Mouse (Mus musculus): ENCODE data around the gene Specc1. TPM values are rescaled to one million over a fixed set of nuclear protein-coding genes. Genes with fewer than 3 reads are reported as not detected.
A peak's percentile ranks its signal among the peaks of the same experiment; 100 is the strongest.

Specc1 gene
- total RNA-seq, 1 experiment = 19.9 TPM

- Histone ChIP-seq H3K27ac (ENCODE audit: insufficient read depth, low read depth, low read length, poor library complexity, severe bottlenecking) (no peak overlapping the region), H3K4me1 (ENCODE audit: control insufficient read depth in 2 of 2, insufficient read depth in 2 of 2, low read length in 2 of 2, poor library complexity in 1 of 2) (no peaks in the 10 kb centered on the region), H3K4me3 (ENCODE audit: insufficient read depth in 1 of 2, low read depth in 1 of 2, low read length in 2 of 2, poor library complexity in 1 of 2, severe bottlenecking in 1 of 2) (no peak overlapping the region), H3K36me3 (ENCODE audit: control insufficient read depth, insufficient read depth, low read length, poor library complexity, severe bottlenecking) (no peaks in the 10 kb centered on the region), H3K9ac (ENCODE audit: insufficient read depth, low read depth, low read length, poor library complexity, severe bottlenecking) (no peak overlapping the region), H3K9me3 (ENCODE audit: control insufficient read depth, insufficient read depth, low read depth, low read length) (no peaks in the 10 kb centered on the region)
- in situ Hi-C loops (cut with MboI; ENCODE audit: low sequenced_read_pairs in 2 of 2, unreplicated experiment in 2 of 2) = no loop called here
- TF ChIP-seq ZC3H11A (IDR thresholded peaks at IDR 0.05; ENCODE audit: borderline replicate concordance, low read depth, low read length) (no peak), ZNF384 (IDR thresholded peaks at IDR 0.05; ENCODE audit: low read depth, low read length) (no peak), MAFK (IDR thresholded peaks at IDR 0.05; ENCODE audit: insufficient read depth, low read depth, low read length) (no peak), HCFC1 (IDR thresholded peaks at IDR 0.05; ENCODE audit: borderline replicate concordance, insufficient read depth, low read length) (no peak), CHD2 (IDR thresholded peaks at IDR 0.05; ENCODE audit: low read depth, low read length) (no peak)
- no peak for DNase-seq (ENCODE audit: low read depth, low spot score)
These were observed 191.5 kb downstream of the Specc1 start for GRCm38 (mm10) chr11:62148026-62148425.

- H3K9me3 ChIP-seq (ENCODE audit: control insufficient read depth, insufficient read depth, low read depth, low read length) = no peaks in the 10 kb centered on the region
- H3K36me3 ChIP-seq (ENCODE audit: control insufficient read depth, insufficient read depth, low read length, poor library complexity, severe bottlenecking) = no peaks in the 10 kb centered on the region
- no peak for TF ChIP-seq ZC3H11A (IDR thresholded peaks at IDR 0.05; ENCODE audit: borderline replicate concordance, low read depth, low read length)
- TF ChIP-seq CHD2 (IDR thresholded peaks at IDR 0.05; ENCODE audit: low read depth, low read length) = no peak
- TF ChIP-seq ZNF384 (IDR thresholded peaks at IDR 0.05; ENCODE audit: low read depth, low read length) = no peak
- TF ChIP-seq HCFC1 (IDR thresholded peaks at IDR 0.05; ENCODE audit: borderline replicate concordance, insufficient read depth, low read length) = no peak
- no peak for DNase-seq (ENCODE audit: low read depth, low spot score)
- no peaks in the 10 kb centered on the region for H3K4me1 ChIP-seq (ENCODE audit: control insufficient read depth in 2 of 2, insufficient read depth in 2 of 2, low read length in 2 of 2, poor library complexity in 1 of 2)
- in situ Hi-C loops (cut with MboI; ENCODE audit: low sequenced_read_pairs in 2 of 2, unreplicated experiment in 2 of 2) = no loop called here
- H3K9ac ChIP-seq (ENCODE audit: insufficient read depth, low read depth, low read length, poor library complexity, severe bottlenecking) = no peak overlapping the region
- no peak overlapping the region for H3K4me3 ChIP-seq (ENCODE audit: insufficient read depth in 1 of 2, low read depth in 1 of 2, low read length in 2 of 2, poor library complexity in 1 of 2, severe bottlenecking in 1 of 2)
- no peak overlapping the region for H3K27ac ChIP-seq (ENCODE audit: insufficient read depth, low read depth, low read length, poor library complexity, severe bottlenecking)
These were observed 191.9 kb downstream of the Specc1 start for GRCm38 (mm10) chr11:62148449-62148848.

GRCm38 (mm10) chr11:62153057-62153456 is 196.5 kb downstream of the Specc1 start:
- peaks cover 2% of the 10 kb centered on the region; the same call in 1 of the 2 replicates for H3K36me3 ChIP-seq (ENCODE audit: control insufficient read depth, insufficient read depth, low read length, poor library complexity, severe bottlenecking)
- no peak for DNase-seq (ENCODE audit: low read depth, low spot score)
- TF ChIP-seq ZNF384 (IDR thresholded peaks at IDR 0.05; ENCODE audit: low read depth, low read length) (no peak), ZC3H11A (IDR thresholded peaks at IDR 0.05; ENCODE audit: borderline replicate concordance, low read depth, low read length) (no peak), HCFC1 (IDR thresholded peaks at IDR 0.05; ENCODE audit: borderline replicate concordance, insufficient read depth, low read length) (no peak), CHD2 (IDR thresholded peaks at IDR 0.05; ENCODE audit: low read depth, low read length) (no peak), MAFK (IDR thresholded peaks at IDR 0.05; ENCODE audit: insufficient read depth, low read depth, low read length) (no peak)
- H3K9ac ChIP-seq (ENCODE audit: insufficient read depth, low read depth, low read length, poor library complexity, severe bottlenecking) = no peak overlapping the region
- no peaks in the 10 kb centered on the region for H3K4me1 ChIP-seq (ENCODE audit: control insufficient read depth in 2 of 2, insufficient read depth in 2 of 2, low read length in 2 of 2, poor library complexity in 1 of 2)
- no peaks in the 10 kb centered on the region for H3K9me3 ChIP-seq (ENCODE audit: control insufficient read depth, insufficient read depth, low read depth, low read length)
- H3K4me3 ChIP-seq (ENCODE audit: insufficient read depth in 1 of 2, low read depth in 1 of 2, low read length in 2 of 2, poor library complexity in 1 of 2, severe bottlenecking in 1 of 2) = no peak overlapping the region
- no peak overlapping the region for H3K27ac ChIP-seq (ENCODE audit: insufficient read depth, low read depth, low read length, poor library complexity, severe bottlenecking)
- in situ Hi-C loops (cut with MboI; ENCODE audit: low sequenced_read_pairs in 2 of 2, unreplicated experiment in 2 of 2) = no loop called here

GRCm38 (mm10) chr11:62159803-62160202 is 203.2 kb downstream of the Specc1 start:
- Histone ChIP-seq H3K4me1 (ENCODE audit: control insufficient read depth in 2 of 2, insufficient read depth in 2 of 2, low read length in 2 of 2, poor library complexity in 1 of 2) (no peaks in the 10 kb centered on the region), H3K9ac (ENCODE audit: insufficient read depth, low read depth, low read length, poor library complexity, severe bottlenecking) (no peak overlapping the region), H3K36me3 (ENCODE audit: control insufficient read depth, insufficient read depth, low read length, poor library complexity, severe bottlenecking) (peaks cover 2% of the 10 kb centered on the region; the same call in 1 of the 2 replicates), H3K9me3 (ENCODE audit: control insufficient read depth, insufficient read depth, low read depth, low read length) (no peaks in the 10 kb centered on the region), H3K27ac (ENCODE audit: insufficient read depth, low read depth, low read length, poor library complexity, severe bottlenecking) (no peak overlapping the region), H3K4me3 (ENCODE audit: insufficient read depth in 1 of 2, low read depth in 1 of 2, low read length in 2 of 2, poor library complexity in 1 of 2, severe bottlenecking in 1 of 2) (no peak overlapping the region)
- TF ChIP-seq HCFC1 (IDR thresholded peaks at IDR 0.05; ENCODE audit: borderline replicate concordance, insufficient read depth, low read length) (no peak), CHD2 (IDR thresholded peaks at IDR 0.05; ENCODE audit: low read depth, low read length) (no peak), ZNF384 (IDR thresholded peaks at IDR 0.05; ENCODE audit: low read depth, low read length) (no peak), MAFK (IDR thresholded peaks at IDR 0.05; ENCODE audit: insufficient read depth, low read depth, low read length) (no peak), ZC3H11A (IDR thresholded peaks at IDR 0.05; ENCODE audit: borderline replicate concordance, low read depth, low read length) (no peak)
- in situ Hi-C loops (cut with MboI; ENCODE audit: low sequenced_read_pairs in 2 of 2, unreplicated experiment in 2 of 2) = no loop called here
- DNase-seq (ENCODE audit: low read depth, low spot score) = no peak

GRCm38 (mm10) chr11:62161450-62161849 is 204.9 kb downstream of the Specc1 start:
- Histone ChIP-seq H3K4me1 (ENCODE audit: control insufficient read depth in 2 of 2, insufficient read depth in 2 of 2, low read length in 2 of 2, poor library complexity in 1 of 2) (no peaks in the 10 kb centered on the region), H3K4me3 (ENCODE audit: insufficient read depth in 1 of 2, low read depth in 1 of 2, low read length in 2 of 2, poor library complexity in 1 of 2, severe bottlenecking in 1 of 2) (no peak overlapping the region), H3K36me3 (ENCODE audit: control insufficient read depth, insufficient read depth, low read length, poor library complexity, severe bottlenecking) (peaks cover 2% of the 10 kb centered on the region), H3K9me3 (ENCODE audit: control insufficient read depth, insufficient read depth, low read depth, low read length) (no peaks in the 10 kb centered on the region), H3K27ac (ENCODE audit: insufficient read depth, low read depth, low read length, poor library complexity, severe bottlenecking) (no peak overlapping the region), H3K9ac (ENCODE audit: insufficient read depth, low read depth, low read length, poor library complexity, severe bottlenecking) (peak overlapping the region; percentile 38; the same call in 1 of the 2 replicates)
- no peak for DNase-seq (ENCODE audit: low read depth, low spot score)
- in situ Hi-C loops (cut with MboI; ENCODE audit: low sequenced_read_pairs in 2 of 2, unreplicated experiment in 2 of 2) = no loop called here
- TF ChIP-seq ZC3H11A (IDR thresholded peaks at IDR 0.05; ENCODE audit: borderline replicate concordance, low read depth, low read length) = no peak
- no peak for TF ChIP-seq ZNF384 (IDR thresholded peaks at IDR 0.05; ENCODE audit: low read depth, low read length)
- no peak for TF ChIP-seq MAFK (IDR thresholded peaks at IDR 0.05; ENCODE audit: insufficient read depth, low read depth, low read length)
- no peak for TF ChIP-seq CHD2 (IDR thresholded peaks at IDR 0.05; ENCODE audit: low read depth, low read length)
- TF ChIP-seq HCFC1 (IDR thresholded peaks at IDR 0.05; ENCODE audit: borderline replicate concordance, insufficient read depth, low read length) = no peak
